Mouse (Mus musculus): ENCODE data around the gene Lin7b. TPM values are rescaled to one million over a fixed set of nuclear protein-coding genes. Genes with fewer than 3 reads are reported as not detected.

Gene Lin7b
- polyA plus RNA-seq, 1 experiment: 0.94 TPM

DNA sequence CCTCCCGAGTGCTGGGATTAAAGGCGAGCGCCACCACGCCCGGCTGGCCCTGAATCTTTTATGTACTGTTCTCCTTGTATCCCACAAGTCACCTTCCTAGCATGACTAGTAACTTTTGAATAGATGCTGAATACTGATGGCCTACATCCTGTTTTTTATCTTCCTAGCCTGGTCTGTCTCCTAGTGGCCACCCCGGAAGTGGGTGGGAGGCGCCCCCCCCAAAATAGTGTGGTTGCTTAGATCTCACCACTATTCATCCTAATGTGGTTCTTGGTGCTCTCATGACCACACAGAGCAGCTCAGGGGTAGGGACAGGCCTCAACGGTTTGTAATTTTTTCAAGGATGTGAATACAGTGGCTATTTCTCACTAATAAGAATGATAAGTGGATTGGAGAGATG lies 4.2 kb upstream of the Lin7b start:
- Histone ChIP-seq H3K79me2 (ENCODE audit: control insufficient read depth, insufficient read depth) (peaks cover 11% of the 10 kb centered on the region), H3K36me3 (ENCODE audit: control insufficient read depth, insufficient read depth) (peaks cover 58% of the 10 kb centered on the region), H3K4me3 (ENCODE audit: insufficient read depth, poor library complexity, severe bottlenecking) (no peak overlapping the region), H3K27me3 (ENCODE audit: control insufficient read depth, insufficient read depth, insufficient read length) (no peaks in the 10 kb centered on the region), H3ac (ENCODE audit: control insufficient read depth, insufficient read length, low read depth) (no peak overlapping the region), H3K79me3 (ENCODE audit: low read depth) (no peaks in the 10 kb centered on the region)
- TF ChIP-seq FOSL1 (IDR thresholded peaks at IDR 0.05; ENCODE audit: insufficient read depth, low read length, poor library complexity, severe bottlenecking): no peak
- TF ChIP-seq MYOD1 (IDR thresholded peaks at IDR 0.05; ENCODE audit: control insufficient read depth, insufficient read length, low read depth): no peak
- no peak for TF ChIP-seq USF1 (IDR thresholded peaks at IDR 0.05; ENCODE audit: low read depth)
- no peak for TF ChIP-seq MAX (IDR thresholded peaks at IDR 0.05)
- TF ChIP-seq CEBPB (IDR thresholded peaks at IDR 0.05; ENCODE audit: low read depth): no peak
- no peak for TF ChIP-seq CTCF (IDR thresholded peaks at IDR 0.05; ENCODE audit: control insufficient read depth, insufficient read depth, insufficient read length)
- TF ChIP-seq MYOG (IDR thresholded peaks at IDR 0.05; ENCODE audit: control insufficient read depth, extremely low read depth, insufficient read length): no peak

DNA sequence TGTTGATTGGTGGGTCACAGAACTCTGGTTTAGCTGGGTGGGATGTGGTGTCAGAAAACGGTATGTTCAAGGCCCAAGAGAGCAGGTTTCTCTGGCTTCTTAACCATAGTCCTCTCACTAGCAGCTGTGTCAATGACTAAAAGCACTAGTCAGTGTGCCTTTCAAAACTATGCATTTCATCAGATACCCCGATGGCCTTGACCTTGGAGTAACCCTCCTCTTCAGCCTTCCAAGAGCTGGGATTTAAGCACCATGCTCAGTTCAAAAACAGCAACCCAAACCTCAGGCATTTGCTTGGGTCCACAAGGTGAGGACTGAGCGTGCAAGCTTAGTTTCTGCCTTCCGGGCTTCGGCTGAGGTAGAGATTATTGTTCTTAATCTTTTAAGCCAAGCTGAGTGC lies 2.0 kb upstream of the Lin7b start:
- no peak overlapping the region for H3K4me3 ChIP-seq (ENCODE audit: insufficient read depth, poor library complexity, severe bottlenecking)
- H3ac ChIP-seq (ENCODE audit: control insufficient read depth, insufficient read length, low read depth): no peak overlapping the region
- H3K36me3 ChIP-seq (ENCODE audit: control insufficient read depth, insufficient read depth): peaks cover 35% of the 10 kb centered on the region
- no peaks in the 10 kb centered on the region for H3K27me3 ChIP-seq (ENCODE audit: control insufficient read depth, insufficient read depth, insufficient read length)
- TF ChIP-seq CTCF (IDR thresholded peaks at IDR 0.05; ENCODE audit: control insufficient read depth, insufficient read depth, insufficient read length): no peak
- no peak for TF ChIP-seq FOSL1 (IDR thresholded peaks at IDR 0.05; ENCODE audit: insufficient read depth, low read length, poor library complexity, severe bottlenecking)
- no peak for TF ChIP-seq CEBPB (IDR thresholded peaks at IDR 0.05; ENCODE audit: low read depth)
- no peaks in the 10 kb centered on the region for H3K79me2 ChIP-seq (ENCODE audit: control insufficient read depth, insufficient read depth)
- H3K79me3 ChIP-seq (ENCODE audit: low read depth): no peaks in the 10 kb centered on the region

DNA sequence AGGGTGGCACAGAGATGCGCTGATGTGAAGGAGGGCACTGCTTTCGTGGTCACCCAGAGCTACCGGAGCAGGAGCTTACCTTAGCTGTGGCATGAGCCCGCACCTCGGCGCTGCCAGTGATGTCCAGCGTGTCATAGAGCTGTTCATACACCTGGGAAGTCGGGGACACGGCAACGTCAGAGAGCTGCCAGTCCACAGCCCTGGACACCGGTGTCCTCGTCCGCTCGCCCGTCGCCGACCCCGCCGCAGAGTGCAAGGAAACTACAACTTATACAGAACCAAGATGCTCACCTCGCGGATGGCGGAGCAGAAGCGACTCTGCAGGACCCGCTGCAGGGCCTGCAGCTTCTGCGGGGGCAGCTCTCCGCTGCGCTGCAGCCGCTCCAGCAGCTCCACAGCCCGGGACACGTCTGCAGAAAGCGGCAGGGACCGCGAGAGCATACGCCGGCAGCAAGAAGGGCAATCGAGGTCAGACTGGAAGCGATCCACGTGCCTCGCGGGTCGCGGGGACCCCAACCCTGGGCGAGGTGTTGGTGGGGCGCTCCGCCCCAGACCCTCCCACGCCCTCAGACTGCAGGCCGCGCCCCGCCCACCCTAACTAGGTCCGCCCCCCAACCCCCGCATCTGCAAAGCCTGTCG lies 428 bp downstream of the Lin7b start:
- Histone ChIP-seq H3K79me2 (ENCODE audit: control insufficient read depth, insufficient read depth) (no peaks in the 10 kb centered on the region), H3K27me3 (ENCODE audit: control insufficient read depth, insufficient read depth, insufficient read length) (no peaks in the 10 kb centered on the region), H3K36me3 (ENCODE audit: control insufficient read depth, insufficient read depth) (peaks cover 24% of the 10 kb centered on the region), H3K4me3 (ENCODE audit: insufficient read depth, poor library complexity, severe bottlenecking) (no peak overlapping the region), H3ac (ENCODE audit: control insufficient read depth, insufficient read length, low read depth) (no peak overlapping the region), H3K79me3 (ENCODE audit: low read depth) (no peaks in the 10 kb centered on the region)
- TF ChIP-seq MYOD1 (IDR thresholded peaks at IDR 0.05; ENCODE audit: control insufficient read depth, insufficient read length, low read depth) (no peak), CEBPB (IDR thresholded peaks at IDR 0.05; ENCODE audit: low read depth) (no peak), MYOG (IDR thresholded peaks at IDR 0.05; ENCODE audit: control insufficient read depth, extremely low read depth, insufficient read length) (no peak), CTCF (IDR thresholded peaks at IDR 0.05; ENCODE audit: control insufficient read depth, insufficient read depth, insufficient read length) (no peak), FOSL1 (IDR thresholded peaks at IDR 0.05; ENCODE audit: insufficient read depth, low read length, poor library complexity, severe bottlenecking) (no peak), USF1 (IDR thresholded peaks at IDR 0.05; ENCODE audit: low read depth) (no peak), MAX (IDR thresholded peaks at IDR 0.05) (no peak)

DNA sequence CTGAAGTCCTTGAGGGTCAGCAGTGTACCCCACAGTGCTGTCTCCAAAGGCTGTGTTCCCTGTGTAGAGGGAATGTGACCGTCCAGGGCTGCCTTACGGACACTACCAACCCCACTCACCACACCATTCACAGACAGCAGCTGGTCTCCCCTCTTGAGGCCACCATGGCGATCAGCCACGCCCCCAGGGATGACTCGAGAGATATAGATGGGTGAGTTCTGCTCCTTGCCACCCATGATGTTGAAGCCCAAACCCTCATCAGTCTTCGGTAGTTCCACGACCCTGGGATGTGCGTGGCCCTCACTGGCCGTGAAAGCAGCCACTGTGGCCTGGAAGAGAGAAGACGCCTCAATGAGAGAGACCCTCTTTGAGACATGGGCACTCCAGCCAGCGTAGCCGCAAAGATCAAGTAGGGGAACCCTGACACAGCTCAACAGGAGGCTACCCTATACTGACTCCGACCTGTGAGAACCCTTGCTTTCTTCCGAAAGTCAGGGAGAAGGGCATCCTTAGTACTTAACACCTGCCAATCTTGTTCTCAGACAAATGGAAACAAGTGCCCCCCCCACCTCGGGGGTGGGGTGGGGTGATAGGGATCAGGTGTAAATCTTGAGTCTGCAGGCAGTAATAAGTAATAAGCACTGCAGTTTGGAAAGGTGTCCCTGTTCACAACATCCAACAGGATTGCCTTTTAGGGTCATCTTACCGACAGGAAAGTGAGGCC lies 1.2 kb downstream of the Lin7b start:
- Histone ChIP-seq H3K27me3 (ENCODE audit: control insufficient read depth, insufficient read depth, insufficient read length) (no peaks in the 10 kb centered on the region), H3K79me2 (ENCODE audit: control insufficient read depth, insufficient read depth) (no peaks in the 10 kb centered on the region), H3ac (ENCODE audit: control insufficient read depth, insufficient read length, low read depth) (no peak overlapping the region), H3K4me3 (ENCODE audit: insufficient read depth, poor library complexity, severe bottlenecking) (no peak overlapping the region), H3K79me3 (ENCODE audit: low read depth) (no peaks in the 10 kb centered on the region), H3K36me3 (ENCODE audit: control insufficient read depth, insufficient read depth) (peaks cover 19% of the 10 kb centered on the region)
- TF ChIP-seq CTCF (IDR thresholded peaks at IDR 0.05; ENCODE audit: control insufficient read depth, insufficient read depth, insufficient read length): no peak

DNA sequence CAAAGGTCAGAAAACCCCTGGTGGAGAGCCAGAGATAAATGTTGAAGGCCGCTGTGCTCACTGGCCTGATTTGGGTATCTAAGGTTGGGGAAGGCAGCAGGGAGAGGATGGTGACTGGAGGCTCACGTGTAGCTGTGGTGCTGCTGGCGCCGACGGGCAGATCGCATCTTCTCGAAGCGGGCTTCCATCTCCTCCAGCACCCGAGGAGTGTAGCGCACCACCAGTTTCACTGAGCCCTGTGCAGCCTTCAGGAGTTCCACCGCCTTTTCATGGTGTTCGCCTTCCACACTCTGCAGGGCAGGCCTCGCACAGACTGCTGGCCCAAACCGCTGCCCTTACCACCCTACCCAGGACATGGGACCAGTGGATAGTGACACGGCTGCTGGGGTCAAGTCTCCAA lies 2.2 kb downstream of the Lin7b start:
- TF ChIP-seq FOSL1 (IDR thresholded peaks at IDR 0.05; ENCODE audit: insufficient read depth, low read length, poor library complexity, severe bottlenecking): no peak
- no peak for TF ChIP-seq USF1 (IDR thresholded peaks at IDR 0.05; ENCODE audit: low read depth)
- no peak for TF ChIP-seq CTCF (IDR thresholded peaks at IDR 0.05; ENCODE audit: control insufficient read depth, insufficient read depth, insufficient read length)
- no peak for TF ChIP-seq MYOD1 (IDR thresholded peaks at IDR 0.05; ENCODE audit: control insufficient read depth, insufficient read length, low read depth)
- no peak for TF ChIP-seq MYOG (IDR thresholded peaks at IDR 0.05; ENCODE audit: control insufficient read depth, extremely low read depth, insufficient read length)
- TF ChIP-seq MAX (IDR thresholded peaks at IDR 0.05): no peak
- TF ChIP-seq CEBPB (IDR thresholded peaks at IDR 0.05; ENCODE audit: low read depth): no peak

More for the DNA sequence above, 2.2 kb downstream of the Lin7b start:
- Histone ChIP-seq H3K79me2 (ENCODE audit: control insufficient read depth, insufficient read depth) (no peaks in the 10 kb centered on the region), H3K36me3 (ENCODE audit: control insufficient read depth, insufficient read depth) (peaks cover 12% of the 10 kb centered on the region), H3K79me3 (ENCODE audit: low read depth) (no peaks in the 10 kb centered on the region), H3K27me3 (ENCODE audit: control insufficient read depth, insufficient read depth, insufficient read length) (no peaks in the 10 kb centered on the region), H3K4me3 (ENCODE audit: insufficient read depth, poor library complexity, severe bottlenecking) (no peak overlapping the region), H3ac (ENCODE audit: control insufficient read depth, insufficient read length, low read depth) (no peak overlapping the region)

Data from C2C12 (cell line).